Mouse (Mus musculus): ENCODE measurements around the gene Ppp2r5d.

Ppp2r5d gene

DNA sequence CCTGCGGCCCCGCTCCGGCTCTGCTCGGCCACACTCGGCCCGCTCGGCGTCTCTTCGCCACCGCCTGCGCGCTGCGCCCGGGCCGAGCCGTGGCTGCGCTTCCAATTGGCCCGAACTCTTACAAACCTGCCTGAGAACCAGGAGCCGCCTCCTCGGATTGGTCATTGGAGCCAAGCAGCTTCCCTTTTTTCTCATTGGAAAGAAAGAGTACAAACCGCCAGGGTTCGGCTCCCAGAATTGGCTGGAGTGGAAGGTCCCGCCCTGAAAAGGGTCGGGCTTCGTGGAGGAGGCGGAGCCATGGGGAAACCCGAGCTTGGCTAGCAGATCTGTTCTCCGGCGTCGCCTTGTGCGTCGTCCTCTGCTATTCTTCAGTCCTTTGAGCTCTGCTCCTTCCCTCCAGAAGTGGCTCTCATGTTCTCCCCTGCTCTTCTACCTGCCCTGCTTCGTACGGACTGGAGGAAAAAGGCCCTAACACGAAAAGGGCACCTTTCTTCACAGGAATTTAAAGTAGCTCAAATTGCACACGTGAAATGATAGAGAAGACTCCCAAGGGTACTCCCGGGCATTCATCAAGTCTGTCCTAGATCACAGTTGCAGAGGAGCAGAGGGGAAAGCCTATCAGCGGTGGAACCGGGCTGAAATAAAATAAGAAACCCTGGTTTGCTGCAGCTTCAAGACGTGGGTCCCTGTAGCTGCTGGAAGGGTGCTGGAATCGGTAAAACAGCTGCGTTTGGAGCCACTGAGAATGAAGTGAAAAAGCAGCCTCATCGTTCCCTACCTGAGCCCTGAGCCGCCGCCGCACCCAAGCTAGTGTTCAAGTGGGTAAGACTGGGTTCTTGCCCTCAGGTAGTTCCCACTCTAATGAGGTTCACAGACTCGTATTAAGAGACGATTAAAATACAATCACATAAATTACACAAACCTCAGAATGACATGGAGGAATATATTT is at the start of gene Ppp2r5d:
Gene Ppp2r5d, minus strand, starts transcription at position 225 of the 949 bp plus-strand sequence.
- peak; percentile 98 to 99 for DNase-seq

DNA sequence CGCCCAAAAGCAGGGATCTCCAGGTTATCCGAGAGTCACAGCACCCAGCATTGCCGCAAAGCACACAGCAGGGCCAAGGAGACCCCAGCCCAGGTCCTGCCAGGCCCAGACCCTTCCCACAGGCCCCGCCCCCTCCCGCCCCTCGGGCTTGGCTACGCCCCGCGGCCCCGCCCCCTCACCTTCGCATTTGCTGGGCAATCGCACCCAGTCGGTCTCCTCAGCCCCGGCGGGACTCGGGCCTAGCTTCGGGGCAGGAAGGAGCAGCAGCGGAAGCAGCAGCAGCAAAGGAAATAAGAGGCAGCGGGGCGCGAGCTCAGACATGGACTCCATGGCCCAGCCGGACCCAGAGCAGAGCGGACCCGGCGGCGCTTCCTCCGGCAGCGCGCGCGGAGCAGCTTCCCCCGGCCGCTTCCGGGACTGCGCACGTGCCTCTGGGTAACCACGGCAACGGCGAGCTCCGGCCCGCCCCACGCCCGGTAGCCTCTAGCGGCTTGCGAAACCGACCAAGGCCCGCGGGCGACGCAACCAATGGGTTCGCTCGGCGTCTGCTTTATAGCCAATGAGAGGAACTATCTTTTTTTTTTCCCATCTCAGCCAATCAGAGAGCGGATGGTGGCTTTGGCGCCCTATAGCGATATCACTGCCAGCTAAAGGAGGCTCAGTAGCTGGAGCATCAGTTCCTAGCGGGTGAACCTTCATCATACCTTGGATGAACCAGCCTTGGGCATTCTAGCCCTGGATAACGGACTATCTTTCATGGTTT is 47.1 kb upstream of the Ppp2r5d start, which contains the start of gene Cnpy3:
Gene Cnpy3, minus strand, starts transcription at position 421 of the 763 bp plus-strand sequence.
- DNase-seq: peak; percentile 98

DNA sequence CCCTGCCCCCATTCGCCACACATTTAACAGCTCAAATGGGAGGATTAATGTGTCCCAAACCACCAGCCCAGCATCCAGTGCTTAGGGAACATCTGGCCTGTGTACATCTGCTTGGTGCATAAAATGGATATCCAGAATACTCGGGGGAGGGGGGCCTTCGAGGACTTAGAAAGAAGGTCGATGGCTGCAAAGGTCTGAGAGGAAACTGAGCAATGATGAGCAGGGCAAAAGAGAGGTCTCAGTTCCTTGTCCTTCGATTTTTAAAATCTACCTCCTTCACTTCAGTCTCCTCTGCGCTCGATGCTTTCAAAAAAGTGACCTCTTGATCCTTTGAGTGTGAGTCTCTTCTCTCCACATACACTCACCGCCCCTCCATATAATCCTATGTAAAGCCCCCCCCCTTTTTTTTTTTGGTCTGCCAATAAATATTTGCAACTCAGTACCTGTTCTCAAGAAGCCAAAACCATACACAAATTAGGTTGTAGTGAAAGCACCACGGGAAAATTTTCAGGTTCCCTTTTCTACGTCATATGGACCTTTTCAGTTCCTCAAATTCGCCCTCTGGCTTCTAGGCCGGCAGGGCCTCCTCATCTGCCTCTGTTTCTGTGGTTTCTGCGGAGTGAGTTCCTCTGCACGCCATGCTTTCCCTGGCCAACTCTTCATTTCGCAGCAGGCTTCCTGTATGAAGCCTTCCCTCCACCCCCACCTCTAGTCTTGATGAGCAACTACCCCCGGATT is 46.3 kb upstream of the Ppp2r5d start:
- peak; percentile 62 to 74 for DNase-seq

DNA sequence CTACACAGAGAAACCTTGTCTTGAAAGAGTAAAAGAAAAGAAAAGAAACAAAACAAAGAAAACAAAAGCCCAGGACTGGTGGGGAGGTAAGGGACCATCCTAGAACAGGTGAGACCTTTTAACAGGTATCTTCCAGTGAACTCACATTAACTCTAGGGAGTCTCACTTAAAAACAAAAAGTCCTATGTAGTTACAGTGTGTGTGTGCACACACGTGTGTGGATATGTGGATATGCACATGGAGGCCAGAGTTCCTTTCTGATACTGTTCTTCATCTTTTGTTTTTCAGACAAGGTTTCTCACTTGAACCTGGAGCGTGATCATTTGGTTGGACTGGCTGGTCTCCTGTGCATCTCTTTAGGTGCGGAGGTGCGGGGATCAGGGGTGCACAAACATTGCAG is 45.7 kb upstream of the Ppp2r5d start:
- DNase-seq: no peak

DNA sequence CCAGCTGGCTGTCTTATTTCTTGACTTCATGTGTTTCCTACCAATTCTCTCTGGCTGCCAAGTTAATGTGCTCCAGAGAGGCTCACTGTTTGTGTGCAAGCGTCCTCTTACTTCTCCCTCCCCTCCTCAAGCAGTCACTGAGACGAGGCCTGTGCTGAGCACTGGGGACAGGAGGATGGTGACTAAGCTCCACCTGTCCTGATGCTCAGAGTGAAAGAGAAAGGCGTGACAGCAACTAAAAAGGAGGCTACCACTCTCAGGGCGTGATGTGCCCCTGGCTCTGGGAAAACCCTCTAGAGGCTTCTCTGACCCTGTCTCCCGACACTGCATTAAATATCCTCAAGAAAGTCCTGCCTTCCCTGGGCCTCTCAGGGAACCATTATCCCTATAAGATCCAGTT is 44.4 kb upstream of the Ppp2r5d start:
- no peak for DNase-seq

DNA sequence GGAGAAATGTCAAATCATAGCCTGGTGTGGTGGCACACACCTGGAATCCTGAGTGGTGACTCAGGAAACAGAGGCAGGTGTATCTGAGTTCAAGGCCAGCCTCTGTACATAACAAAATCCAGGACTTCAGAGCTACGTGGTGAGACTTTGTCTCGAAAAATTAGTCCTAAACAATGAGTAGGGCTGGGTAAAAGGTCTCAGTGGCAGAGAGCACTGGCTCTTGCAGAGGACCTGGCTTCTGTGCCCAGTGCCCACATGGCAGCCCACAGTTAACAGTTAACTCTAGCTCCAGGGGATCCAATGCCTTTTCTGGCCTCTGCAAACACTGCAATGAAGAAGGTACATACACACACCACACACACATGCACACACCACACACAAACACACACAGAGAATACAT is 42.9 kb upstream of the Ppp2r5d start:
- no peak for DNase-seq

DNA sequence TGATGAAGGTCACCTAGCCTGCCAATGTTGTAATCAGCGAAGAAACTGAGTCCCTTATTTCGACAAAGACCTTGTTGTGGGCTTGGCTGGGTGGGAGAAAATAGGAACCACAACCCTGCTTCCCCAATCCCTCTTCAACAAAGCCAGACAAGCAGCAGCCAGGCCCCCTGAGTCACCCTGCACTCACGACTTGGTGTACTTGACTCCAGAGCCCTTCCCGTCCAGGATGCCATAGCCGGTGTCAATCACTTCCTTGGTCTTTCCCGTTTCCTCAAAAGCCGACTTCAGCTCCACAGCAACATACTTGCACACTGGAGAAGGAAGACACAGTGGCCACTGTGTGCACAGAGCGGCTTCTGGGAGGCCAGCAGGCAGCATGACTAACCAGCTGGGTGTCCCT is 42.3 kb upstream of the Ppp2r5d start:
- DNase-seq: peak; percentile 16 to 18

DNA sequence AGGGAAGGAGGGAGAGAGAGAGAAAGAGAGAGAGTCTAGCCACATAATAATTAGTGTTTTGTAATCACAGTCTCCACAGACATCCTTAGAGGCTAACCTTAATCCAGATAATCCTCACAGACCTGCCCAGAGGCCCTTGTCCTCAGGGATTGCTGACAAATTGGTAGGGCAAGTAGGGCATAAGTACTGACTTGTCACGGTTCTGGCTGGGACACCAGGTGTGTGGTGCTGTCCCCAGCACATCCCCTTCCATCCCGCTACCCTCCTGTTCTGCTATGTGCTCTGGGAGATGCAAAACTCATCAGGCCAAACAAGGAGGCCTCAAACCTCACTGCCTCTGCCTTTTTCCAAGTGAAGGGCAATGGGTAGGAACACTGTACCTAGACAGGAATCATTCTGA is 40.6 kb upstream of the Ppp2r5d start:
- DNase-seq: no peak

DNA sequence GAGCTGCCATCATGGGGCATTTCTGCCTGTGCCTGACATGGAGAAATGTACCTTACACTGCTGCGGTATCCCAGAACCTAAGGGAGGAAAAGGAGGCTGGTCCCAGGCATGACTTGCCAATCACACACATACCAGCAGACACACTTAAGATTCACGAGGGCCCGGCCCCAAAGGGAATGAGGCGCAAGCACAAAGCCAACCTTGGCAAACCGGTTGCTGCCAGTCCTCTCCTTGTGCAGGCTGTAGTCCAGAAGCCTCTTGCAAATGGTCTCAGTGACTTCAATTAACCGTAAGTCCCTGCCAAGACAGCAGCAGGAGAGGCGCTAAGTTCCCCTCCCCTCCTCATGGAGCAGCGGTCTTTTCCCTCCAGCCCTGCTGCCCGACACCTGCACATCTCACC is 38.1 kb upstream of the Ppp2r5d start:
- peak; percentile 71 to 80 for DNase-seq

DNA sequence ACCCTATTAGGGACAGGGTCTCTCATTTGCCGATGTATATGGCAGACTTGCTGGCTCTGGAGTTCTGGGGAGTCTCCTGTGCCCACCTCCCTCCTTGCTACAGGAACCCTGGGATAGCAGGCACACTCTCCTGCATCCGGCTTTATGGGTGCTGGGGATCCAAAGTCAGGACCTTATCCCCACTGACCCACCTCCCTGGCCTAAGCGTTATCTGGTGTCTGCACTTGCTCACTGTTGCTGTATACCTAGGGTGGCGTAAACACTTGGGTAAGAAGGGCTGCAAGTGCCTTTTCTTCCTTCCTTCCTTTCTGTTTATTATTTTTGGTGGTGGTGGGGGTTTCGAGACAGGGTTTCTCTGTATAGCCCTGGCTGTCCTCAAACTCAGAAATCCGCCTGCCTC is 36.4 kb upstream of the Ppp2r5d start:
- no peak for DNase-seq

DNA sequence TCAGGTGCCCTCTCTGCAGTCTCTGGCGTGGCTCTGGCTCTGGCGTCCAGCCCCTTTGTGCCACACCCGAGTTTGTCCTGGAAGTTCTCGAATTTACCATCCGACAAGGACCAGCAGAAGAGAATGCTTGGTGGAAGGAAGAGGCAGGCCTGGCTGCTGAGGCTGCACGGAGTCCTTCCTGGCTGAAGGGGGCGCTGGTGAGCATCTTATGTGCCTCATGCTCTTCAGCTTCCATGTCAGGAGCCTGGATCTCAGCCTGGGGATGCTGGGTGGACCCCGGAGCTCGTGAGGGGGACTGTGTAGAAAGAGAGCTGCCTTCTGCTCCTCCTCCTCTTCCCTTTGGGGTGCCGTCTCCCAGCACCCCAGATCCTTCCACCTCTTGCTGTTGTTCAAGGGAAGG is 31.2 kb upstream of the Ppp2r5d start:
- peak; percentile 19 to 32 for DNase-seq

DNA sequence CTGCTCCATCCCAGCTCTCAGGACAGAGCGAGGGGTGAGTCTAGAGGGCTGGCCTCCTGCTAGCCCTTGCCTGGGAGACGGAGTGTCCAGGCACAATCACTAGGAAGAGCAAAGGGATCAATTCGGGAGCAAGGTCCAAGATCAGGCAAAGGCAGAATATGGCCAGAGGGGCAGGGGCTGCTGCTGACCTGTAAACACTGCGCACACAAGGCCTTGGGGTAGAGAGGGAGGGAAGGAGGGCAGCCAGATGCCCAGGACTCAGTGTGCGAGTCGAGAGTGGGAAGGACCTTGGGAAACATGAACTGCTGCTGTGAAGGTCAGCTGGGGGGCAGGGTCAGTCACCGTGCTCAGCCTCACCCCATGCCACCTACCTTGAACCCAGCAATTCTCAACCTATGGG is 30.4 kb upstream of the Ppp2r5d start:
- no peak for DNase-seq

DNA sequence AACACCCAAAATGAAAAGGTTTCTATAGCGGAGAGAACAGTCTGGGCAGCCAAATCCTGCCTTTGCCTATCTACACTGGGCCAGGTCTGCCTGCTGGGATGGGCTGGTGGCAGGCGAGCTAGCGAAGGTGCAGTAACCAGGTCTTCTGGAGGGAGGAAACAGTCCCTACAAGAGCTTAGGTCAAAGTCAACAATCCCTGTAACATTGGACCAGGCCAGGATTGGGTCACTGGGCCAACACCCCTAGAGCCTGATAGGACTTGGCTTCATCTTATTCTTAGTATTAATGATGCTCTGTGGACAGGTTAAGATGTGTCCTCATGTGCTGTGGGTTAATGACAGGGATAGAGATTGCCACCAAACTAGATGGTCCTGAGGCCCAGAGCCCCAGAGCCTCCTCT is 29.1 kb upstream of the Ppp2r5d start:
- no peak for DNase-seq

DNA sequence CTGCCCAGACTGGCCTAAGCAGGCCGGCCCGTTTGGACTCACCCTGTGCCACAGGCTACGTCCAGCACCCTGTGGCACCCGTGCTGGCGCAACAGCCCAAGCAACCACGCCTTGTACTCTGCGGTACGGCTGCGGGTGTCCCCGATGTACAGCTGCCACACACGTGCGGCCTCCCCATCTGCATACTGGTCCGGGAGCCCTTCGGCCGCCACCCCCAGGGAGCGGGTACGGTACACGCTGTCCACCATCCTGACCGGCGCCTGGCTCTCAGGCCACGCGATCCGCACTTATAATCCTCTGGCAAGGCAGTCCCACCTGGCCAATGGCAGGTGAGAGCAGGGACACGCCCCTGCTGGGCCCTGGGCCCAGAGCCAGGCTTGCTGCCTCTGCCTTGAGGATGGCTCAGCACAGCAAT is 24.0 kb upstream of the Ppp2r5d start, which contains the start of gene Gnmt:
Gene Gnmt, minus strand, starts transcription at position 265 of the 415 bp plus-strand sequence.
- peak; percentile 79 to 89 for DNase-seq

DNA sequence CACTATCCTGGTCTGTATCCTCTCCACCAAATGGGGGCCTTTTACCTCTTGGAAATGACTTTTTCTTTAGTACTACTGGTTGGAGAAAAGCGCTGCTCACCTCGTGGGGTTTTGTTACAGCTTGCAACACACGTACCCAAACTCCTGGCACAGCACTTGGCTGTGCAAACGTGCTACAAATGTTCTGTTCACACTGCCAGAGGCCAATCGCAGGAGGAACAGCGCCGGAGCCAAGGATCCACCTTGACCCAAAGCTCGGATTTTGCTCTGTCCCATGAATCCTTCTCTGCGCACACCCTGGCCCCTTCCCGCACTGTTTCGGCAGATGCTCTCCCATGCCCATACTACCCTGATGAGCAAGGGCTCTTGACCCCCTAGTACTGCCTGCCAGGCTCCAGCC is 23.6 kb upstream of the Ppp2r5d start:
- peak in 1 of 2 experiments; percentile 10 for DNase-seq

DNA sequence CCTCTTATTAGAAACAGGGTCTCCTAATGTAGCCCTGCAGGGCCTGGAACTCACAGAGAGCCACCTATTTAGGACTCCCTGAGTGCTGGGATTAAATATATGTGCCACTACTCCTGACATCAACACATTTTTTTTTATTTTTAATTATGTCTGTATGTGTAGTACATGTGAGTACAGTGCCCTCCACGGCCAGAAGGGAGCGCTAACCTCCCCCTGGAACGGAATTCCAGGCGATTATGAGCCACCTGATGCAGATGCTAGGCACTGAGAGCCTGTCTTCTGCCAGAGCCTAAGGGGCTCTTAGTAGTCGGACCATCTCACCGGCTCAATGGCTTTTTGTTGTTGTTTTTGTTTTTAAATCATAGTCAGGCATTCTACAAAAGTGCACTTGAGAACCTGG is 23.1 kb upstream of the Ppp2r5d start:
- peak; percentile 32 to 58 for DNase-seq

DNA sequence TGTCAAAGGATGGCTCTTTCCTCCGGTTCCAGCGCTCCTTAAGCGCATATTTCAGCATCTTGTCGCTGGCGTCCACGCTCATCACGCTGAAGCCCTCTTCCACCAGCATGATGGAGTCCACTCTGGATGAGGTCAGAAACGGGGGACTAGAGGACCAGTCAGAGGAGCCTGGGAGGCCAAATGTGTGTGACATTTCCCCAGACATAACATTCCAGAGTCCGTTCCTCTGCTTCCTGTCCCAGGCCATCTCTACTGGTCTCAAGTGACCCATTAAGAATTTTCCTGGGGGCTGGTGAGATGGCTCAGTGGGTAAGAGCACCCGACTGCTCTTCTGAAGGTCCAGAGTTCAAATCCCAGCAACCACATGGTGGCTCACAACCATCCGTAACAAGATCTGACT is 22.4 kb upstream of the Ppp2r5d start:
- DNase-seq: no peak

DNA sequence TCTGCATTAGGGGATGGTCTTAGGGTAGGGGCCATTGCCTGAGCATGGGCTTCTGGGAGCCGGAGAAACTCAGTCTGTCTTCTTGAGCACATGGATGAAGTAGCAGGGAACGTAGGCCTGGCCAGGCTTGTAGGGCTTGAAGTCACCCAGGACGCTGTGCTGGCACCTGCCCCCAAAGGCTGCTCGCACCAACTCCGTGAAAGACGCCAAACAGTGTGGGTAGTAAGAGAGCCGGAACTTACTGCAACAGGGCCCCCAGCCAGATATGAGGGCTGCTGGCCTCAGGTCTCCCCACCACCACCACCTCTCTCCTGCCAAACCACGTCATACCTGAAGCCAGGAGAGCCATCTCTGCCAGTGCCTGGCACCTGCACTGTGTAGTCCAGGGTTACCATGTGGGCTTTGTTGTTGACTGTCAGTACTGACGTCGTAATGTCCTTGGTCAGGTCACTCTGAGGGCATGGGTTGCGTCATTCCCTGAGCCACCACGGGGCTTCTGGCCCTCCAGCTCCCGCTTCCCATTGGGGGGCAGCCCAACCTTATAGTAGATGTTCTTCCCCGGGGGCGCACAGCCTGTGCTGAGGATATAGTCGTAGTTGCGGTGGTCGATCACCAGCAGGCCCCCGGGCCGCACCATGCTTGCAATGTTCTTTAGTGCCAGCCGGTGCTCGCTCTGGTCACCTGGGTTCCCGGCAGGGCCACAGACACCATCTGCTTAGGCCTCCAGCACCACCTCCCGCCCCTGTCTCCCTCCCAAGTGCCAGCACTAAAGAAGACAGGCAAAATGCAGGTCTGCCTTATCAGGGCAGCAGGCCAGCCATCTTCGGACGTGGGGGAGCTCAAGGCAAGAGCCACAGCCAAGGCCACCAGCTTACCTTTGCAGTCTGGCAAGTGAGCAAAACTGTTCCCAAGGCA is 21.1 kb upstream of the Ppp2r5d start:
- no peak for DNase-seq

DNA sequence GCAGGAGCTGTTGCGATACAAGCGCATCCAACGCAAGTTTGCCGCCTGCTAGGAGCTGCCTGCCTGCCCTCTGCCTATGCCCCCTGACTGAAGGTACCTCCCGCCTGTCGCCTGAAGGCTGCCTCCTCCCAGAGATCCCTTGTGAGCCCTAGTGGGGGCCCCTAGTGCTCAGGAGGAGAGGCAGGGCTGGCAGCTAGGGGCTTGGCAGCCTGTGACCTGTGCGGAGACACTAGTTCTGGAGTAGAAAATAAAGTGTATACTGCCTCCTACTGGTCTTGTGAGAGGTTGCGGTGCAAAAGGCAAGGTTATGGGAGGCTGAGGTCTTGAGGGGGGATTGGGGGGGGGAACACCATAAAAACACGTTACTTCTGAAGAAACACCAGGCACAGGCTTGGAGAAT is 20.4 kb upstream of the Ppp2r5d start:
- peak in 1 of 2 experiments; percentile 27 for DNase-seq

DNA sequence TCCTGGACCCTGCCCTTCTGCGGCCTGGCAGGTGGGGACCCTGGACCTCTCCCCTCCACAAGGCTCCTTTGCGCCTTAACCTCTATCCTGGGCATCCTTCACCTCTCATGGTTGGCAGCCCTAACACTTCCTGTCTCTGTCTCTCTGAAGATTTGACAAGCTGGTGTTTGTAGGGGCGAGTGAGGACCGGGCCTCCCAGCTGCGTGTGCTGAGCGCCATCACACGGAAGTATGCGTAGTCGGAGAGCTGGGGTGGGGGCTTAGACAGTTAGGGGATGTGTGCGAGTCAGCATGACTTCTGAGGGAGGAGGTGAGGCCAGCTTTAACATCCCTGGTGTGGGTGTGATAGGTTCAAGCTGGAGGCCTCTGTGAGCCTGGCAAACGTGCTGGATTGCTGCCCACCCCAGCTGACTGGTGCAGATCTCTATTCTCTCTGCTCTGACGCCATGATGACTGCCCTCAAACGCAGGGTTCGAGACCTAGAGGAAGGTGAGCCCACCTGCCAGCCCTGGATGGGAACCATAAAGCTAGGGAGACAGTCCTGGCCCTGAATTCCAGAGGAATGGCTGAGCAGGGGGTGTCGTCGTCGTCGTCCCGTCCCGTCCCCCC is 19.7 kb upstream of the Ppp2r5d start:
- no peak for DNase-seq

DNA sequence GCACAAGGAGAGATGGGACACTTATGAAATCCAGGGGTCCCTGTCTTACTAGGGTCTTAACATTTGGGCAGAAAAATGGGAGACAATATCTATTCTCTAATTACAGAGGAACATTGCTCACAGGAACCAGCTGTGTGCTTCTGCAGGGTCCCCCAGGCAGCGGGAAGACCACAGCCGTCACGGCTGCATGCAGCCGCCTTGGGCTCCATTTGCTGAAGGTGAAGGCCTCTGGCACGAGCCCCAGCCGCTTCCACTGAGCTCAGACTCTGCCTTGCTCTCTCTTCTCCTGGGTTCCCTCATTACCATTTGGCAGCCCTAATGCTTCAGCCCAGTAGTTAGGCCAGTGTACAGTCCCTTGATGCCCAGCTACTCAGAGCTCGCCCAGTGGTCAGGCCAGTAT is 16.2 kb upstream of the Ppp2r5d start:
- DNase-seq: no peak

Measured in lung, adult 18-20 months (tissue).